In genomic region chr3:131524779-131525178, GRCm38 (mm10) we compare ENCODE assay signal across 8 mouse cellular contexts. TPM values are rescaled to one million over a fixed set of nuclear protein-coding genes. Genes with fewer than 3 reads are reported as not detected.
DNase-seq lines count a peak whose midpoint lies in the region; TF ChIP-seq lines count a peak whose summit lies in the region.

No protein-coding gene starts in this region.

- no peak for TF ChIP-seq POLR2A in bone marrow macrophage, adult 2 months (IDR thresholded peaks at IDR 0.05; ENCODE audit: borderline replicate concordance, low read depth, low read length)
- no peak for TF ChIP-seq POLR2A in olfactory bulb, adult 2 months (IDR thresholded peaks at IDR 0.05; ENCODE audit: insufficient read depth, low read depth, low read length)

- TF ChIP-seq CTCF in bone marrow macrophage, adult 2 months (IDR thresholded peaks at IDR 0.05; ENCODE audit: low read depth, low read length): peak; percentile 57
- peak; percentile 66 for TF ChIP-seq CTCF in gastrocnemius, adult 2 months (IDR thresholded peaks at IDR 0.05)
- TF ChIP-seq CTCF in olfactory bulb, adult 2 months (IDR thresholded peaks at IDR 0.05; ENCODE audit: insufficient read depth, low read depth, low read length): peak; percentile 14; the same call in 1 of the 2 replicates

- 16% methylated on average over 11 of the region's 11 CpGs for WGBS in olfactory bulb, adult 2 months

- intact Hi-C loops in gastrocnemius, adult 2 months (cut with DNase I): loop anchor here (2.0 kb wide), 1 partner anchor 204 kb away; no protein-coding TSS in a partner anchor

- DNase-seq in gastrocnemius, adult 18-20 months (ENCODE audit: low spot score): peak; percentile 35
- no peak for DNase-seq in gastrocnemius, postnatal 25 days
- DNase-seq in 416B (ENCODE audit: low read depth): peak; percentile 9
- DNase-seq in gastrocnemius, adult 2 months: peak; percentile 55
- DNase-seq in left cerebral cortex, adult 18-20 months (ENCODE audit: low spot score in 2 of 2): peak; percentile 32 to 58
- DNase-seq in c-Kit-positive CD71-positive TER-119-positive erythroid progenitor cells, embryonic 14.5 days (ENCODE audit: low spot score): no peak

- H3K27ac ChIP-seq in bone marrow macrophage, adult 2 months (ENCODE audit: insufficient read depth, low read depth, low read length): no peak overlapping the region
- no peak overlapping the region for H3K27ac ChIP-seq in gastrocnemius, adult 2 months
- H3K27ac ChIP-seq in olfactory bulb, adult 2 months (ENCODE audit: insufficient read depth, low read depth, low read length): no peak overlapping the region

- no peak overlapping the region for H3K4me3 ChIP-seq in bone marrow macrophage, adult 2 months (ENCODE audit: insufficient read depth, low read length)
- no peak overlapping the region for H3K4me3 ChIP-seq in gastrocnemius, adult 2 months
- no peak overlapping the region for H3K4me3 ChIP-seq in olfactory bulb, adult 2 months (ENCODE audit: insufficient read depth, low read depth, low read length)

- peaks cover 6% of the 10 kb centered on the region for H3K4me1 ChIP-seq in bone marrow macrophage, adult 2 months (ENCODE audit: control insufficient read depth, insufficient read depth, low read length)
- H3K4me1 ChIP-seq in olfactory bulb, adult 2 months (ENCODE audit: control insufficient read depth, insufficient read depth, low read length): no peaks in the 10 kb centered on the region

RNA-seq across cellular contexts. Expression of gene Sgms2, which starts 33.6 kb away (rescaled TPM):
- 1 to 10 TPM; 1.9 TPM for total RNA-seq in gastrocnemius, adult 18-20 months (2021)
- total RNA-seq in gastrocnemius, postnatal 25 days (2021): 1 to 10 TPM; 1.6 to 2.6 TPM
- 0.63 and 0.73 TPM in 2 replicates for polyA plus RNA-seq in bone marrow macrophage, adult 2 months (2012; ENCODE audit: insufficient read depth, insufficient read length, missing spikeins)
- total RNA-seq in gastrocnemius, adult 2 months (2021): 1 to 10 TPM; 1.7 to 2.4 TPM
- total RNA-seq in left cerebral cortex, adult 18-20 months (2021): 1 to 10 TPM; 2.3 to 5.1 TPM
- polyA plus RNA-seq in olfactory bulb, adult 2 months (2012; ENCODE audit: insufficient read depth, insufficient read length, low replicate concordance, missing spikeins): not detected in 2 replicates

RNA-seq across cellular contexts. Expression of gene Papss1, which starts 39.8 kb away (rescaled TPM):
- total RNA-seq in gastrocnemius, adult 18-20 months (2021): 1 to 10 TPM; 4.6 to 5.4 TPM
- 1 to 10 TPM; 6.2 to 6.8 TPM for total RNA-seq in gastrocnemius, postnatal 25 days (2021)
- 29.5 and 30.2 TPM in 2 replicates for polyA plus RNA-seq in bone marrow macrophage, adult 2 months (2012; ENCODE audit: insufficient read depth, insufficient read length, missing spikeins)
- 1 to 10 TPM; 4.1 to 5.6 TPM for total RNA-seq in gastrocnemius, adult 2 months (2021)
- total RNA-seq in left cerebral cortex, adult 18-20 months (2021): 10 to 100 TPM; 62.1 to 64.5 TPM
- polyA plus RNA-seq in olfactory bulb, adult 2 months (2012; ENCODE audit: insufficient read depth, insufficient read length, low replicate concordance, missing spikeins): not detected in 2 replicates

Comparison
In these comparisons a context has a peak if more than half of its experiments do, and no peak if none do; other contexts are left out.
1. DNase-seq: peak in gastrocnemius, adult 18-20 months (single experiment), 416B (single experiment), gastrocnemius, adult 2 months (single experiment) and left cerebral cortex, adult 18-20 months (2 of 2); none in gastrocnemius, postnatal 25 days (single experiment) and c-Kit-positive CD71-positive TER-119-positive erythroid progenitor cells, embryonic 14.5 days (single experiment).
2. CTCF ChIP-seq: peak in every context shown above with its lines; median percentile 66 in gastrocnemius, adult 2 months; 57 in bone marrow macrophage, adult 2 months; 14 in olfactory bulb, adult 2 months.
3. RNA of gene Papss1, which starts 39.8 kb away (total RNA-seq): 62.1 to 64.5 TPM in left cerebral cortex, adult 18-20 months; 6.2 to 6.8 TPM in gastrocnemius, postnatal 25 days, 4.1 to 5.6 TPM in gastrocnemius, adult 2 months and 4.6 to 5.4 TPM in gastrocnemius, adult 18-20 months; every median in the first group is over 4 times any median in the second.